Mouse (Mus musculus) erythroblast, embryonic 14.5 days (primary cell): ENCODE data around the gene Hist1h2ah.

Source experiments
- GATA1 ChIP-seq: IDR thresholded peaks from 2 replicates; pipeline ENCODE4 v1.6.1; 2012; ENCODE audit warnings: low read length, inconsistent platforms, mixed read lengths
- TAL1 ChIP-seq: IDR thresholded peaks from 3 replicates; pipeline ENCODE4 v1.6.1; 2012; ENCODE audit warnings: low read length, inconsistent platforms, mixed read lengths

DNA sequence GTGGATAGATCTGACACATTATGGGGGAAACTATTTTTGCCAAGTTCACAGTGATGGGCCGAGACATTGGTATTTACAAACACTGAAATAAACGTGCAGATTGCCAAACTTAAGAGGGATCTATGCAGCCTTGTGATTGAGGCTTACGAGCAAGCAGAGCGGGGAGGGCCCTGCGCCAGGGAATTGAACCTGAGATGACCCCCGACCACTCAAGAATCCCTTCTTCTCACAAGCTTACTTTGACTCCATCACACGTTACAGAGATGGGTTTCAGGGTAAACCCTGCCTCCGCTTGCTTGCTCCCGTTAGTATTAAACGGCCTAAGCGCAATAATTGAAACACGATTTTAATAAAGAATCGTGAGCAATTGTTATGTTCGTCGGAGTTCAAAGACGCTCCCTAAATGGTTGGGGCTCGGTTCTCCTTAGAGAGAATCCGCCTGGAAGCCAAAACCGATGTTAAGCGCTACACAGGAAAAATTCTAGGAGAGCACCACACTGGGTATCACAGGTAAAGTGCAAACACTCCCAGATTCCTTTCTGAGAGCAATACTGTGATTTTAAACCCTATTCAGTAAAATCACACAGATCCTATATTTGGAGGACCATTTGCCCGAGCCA is 38.1 kb downstream of the Hist1h2ah start:
- TF ChIP-seq TAL1 = no peak
- TF ChIP-seq GATA1 = no peak
